ENCODE assay signal across 14 mouse cellular contexts in genomic region chr3:116350389-116350967, GRCm38 (mm10).
"Had no signal": no experiment of that assay in that cellular context is flagged by ENCODE, and none has a peak within 500 bp of the region (broad histone marks: within the 10 kb centered on the region; RNA-seq: fewer than 3 reads in every experiment).

No protein-coding gene starts in this region.

- H3K4me2 ChIP-seq: limb, embryonic 15.5 days; liver, embryonic 12.5 days; lung, embryonic 14.5 days had no signal

- ATAC-seq: intestine, embryonic 16.5 days; liver, embryonic 12.5 days had no signal

- H3K9me3 ChIP-seq: limb, embryonic 15.5 days; liver, embryonic 12.5 days; midbrain, embryonic 10.5 days had no signal

- H3K9ac ChIP-seq: limb, embryonic 15.5 days; liver, embryonic 12.5 days; lung, embryonic 14.5 days had no signal

- H3K27me3 ChIP-seq: limb, embryonic 15.5 days; liver, embryonic 12.5 days had no signal

- H3K27ac ChIP-seq: layer of hippocampus, adult 2 months; limb, embryonic 15.5 days; liver, embryonic 12.5 days; midbrain, embryonic 10.5 days had no signal

- H3K4me1 ChIP-seq: liver, embryonic 12.5 days; midbrain, embryonic 10.5 days had no signal

- DNase-seq: kidney, postnatal 4 days; lung, embryonic 14.5 days; lung, postnatal 10 days; lung, postnatal 4 days; midbrain, embryonic 14.5 days; right cerebral cortex, adult 18-20 months; right cerebral cortex, postnatal 25 days; thymus, postnatal 36 days had no signal

- H3K36me3 ChIP-seq: limb, embryonic 15.5 days had no signal

- H3K4me3 ChIP-seq: layer of hippocampus, adult 2 months; limb, embryonic 15.5 days; liver, embryonic 12.5 days; midbrain, embryonic 10.5 days; myocyte had no signal
